Mouse (Mus musculus) C2C12 (cell line): ENCODE results near the gene Zfp609. TPM values are rescaled to one million over a fixed set of nuclear protein-coding genes. Genes with fewer than 3 reads are reported as not detected.

Experiments
- H3K27me3 ChIP-seq: one replicate; pipeline ENCODE4 v1.6.1; 2011; ENCODE audit not compliant: control insufficient read depth, insufficient read depth, insufficient read length
- H3K36me3 ChIP-seq: one replicate; pipeline ENCODE4 v1.6.1; 2011; ENCODE audit not compliant: control insufficient read depth, insufficient read depth
- H3K4me3 ChIP-seq: one replicate; pipeline ENCODE4 v1.5.1; 2011; ENCODE audit warnings: mild to moderate bottlenecking, control low read depth; ENCODE audit not compliant: poor library complexity, insufficient read depth, severe bottlenecking
- H3K79me2 ChIP-seq: one replicate; pipeline ENCODE4 v1.6.1; 2011; ENCODE audit not compliant: control insufficient read depth, insufficient read depth
- H3K79me3 ChIP-seq: one replicate; pipeline ENCODE4 v1.6.1; 2011; ENCODE audit warnings: low read depth, control low read depth
- H3ac ChIP-seq: one replicate; pipeline ENCODE3; 2011; ENCODE audit warnings: low read depth; ENCODE audit not compliant: control insufficient read depth, insufficient read length
- CEBPB ChIP-seq: IDR thresholded peaks from one replicate; pipeline ENCODE4 v1.6.1; 2011; ENCODE audit warnings: low read depth, mild to moderate bottlenecking, control low read depth, moderate library complexity
- CTCF ChIP-seq: IDR thresholded peaks from one replicate; pipeline ENCODE4 v1.5.1; 2011; ENCODE audit not compliant: control insufficient read depth, insufficient read depth, insufficient read length
- FOSL1 ChIP-seq: IDR thresholded peaks from one replicate; pipeline ENCODE4 v1.8.0; 2011; ENCODE audit warnings: mild to moderate bottlenecking, low read length; ENCODE audit not compliant: poor library complexity, insufficient read depth, severe bottlenecking
- MAX ChIP-seq: IDR thresholded peaks from one replicate; pipeline ENCODE4 v1.6.1; 2011; ENCODE audit warnings: mild to moderate bottlenecking, control low read depth
- MYOD1 ChIP-seq: IDR thresholded peaks from one replicate; pipeline ENCODE4 v1.6.1; 2011; ENCODE audit warnings: low read depth; ENCODE audit not compliant: control insufficient read depth, insufficient read length
- MYOG ChIP-seq: IDR thresholded peaks from one replicate; pipeline ENCODE4 v1.6.1; 2011; ENCODE audit not compliant: control insufficient read depth, insufficient read length; ENCODE audit errors: extremely low read depth
- USF1 ChIP-seq: IDR thresholded peaks from one replicate; pipeline ENCODE4 v1.6.1; 2011; ENCODE audit warnings: low read depth, mild to moderate bottlenecking, control low read depth, moderate library complexity
- polyA plus RNA-seq: library from polyadenylated mRNA; unstranded; fragments of >200 nt; fragmentation: generic; extraction: Trizol; gene quantifications from one replicate; pipeline ENCODE4 v1.2.1, GENCODE M21; 2012; ENCODE audit warnings: missing spikeins

Zfp609 gene
- polyA plus RNA-seq, 1 experiment: 8.4 TPM

GRCm38 (mm10) chr9:65831164-65831563 is 3.8 kb upstream of the Zfp609 start:
- Histone ChIP-seq H3K4me3 (no peak overlapping the region), H3K79me2 (peaks cover 14% of the 10 kb centered on the region), H3K79me3 (peaks cover 5% of the 10 kb centered on the region), H3ac (no peak overlapping the region), H3K27me3 (no peaks in the 10 kb centered on the region), H3K36me3 (peaks cover 13% of the 10 kb centered on the region)
- no peak for TF ChIP-seq MAX
- no peak for TF ChIP-seq CTCF

- no peaks in the 10 kb centered on the region for H3K27me3 ChIP-seq
- peaks cover 13% of the 10 kb centered on the region for H3K36me3 ChIP-seq
- H3K79me2 ChIP-seq: peaks cover 23% of the 10 kb centered on the region
- TF ChIP-seq MYOD1 (no peak), MAX (no peak)
- H3K4me3 ChIP-seq: no peak overlapping the region
- H3ac ChIP-seq: no peak overlapping the region
- H3K79me3 ChIP-seq: peaks cover 15% of the 10 kb centered on the region
Observed at GRCm38 (mm10) chr9:65830255-65830654, 2.9 kb upstream of the Zfp609 start.

GRCm38 (mm10) chr9:65829410-65829809 is 2.0 kb upstream of the Zfp609 start:
- TF ChIP-seq MYOD1 (no peak), MYOG (no peak), USF1 (no peak)
- Histone ChIP-seq H3K79me3 (peaks cover 23% of the 10 kb centered on the region), H3K27me3 (no peaks in the 10 kb centered on the region), H3K36me3 (peaks cover 13% of the 10 kb centered on the region), H3K4me3 (no peak overlapping the region), H3ac (no peak overlapping the region), H3K79me2 (peaks cover 32% of the 10 kb centered on the region)

GRCm38 (mm10) chr9:65828511-65828910 is 1.1 kb upstream of the Zfp609 start:
- no peaks in the 10 kb centered on the region for H3K27me3 ChIP-seq
- peaks cover 13% of the 10 kb centered on the region for H3K36me3 ChIP-seq
- no peak overlapping the region for H3K4me3 ChIP-seq
- peaks cover 32% of the 10 kb centered on the region for H3K79me3 ChIP-seq
- TF ChIP-seq USF1 (peak; percentile 68), CEBPB (no peak)
- H3K79me2 ChIP-seq: peaks cover 41% of the 10 kb centered on the region
- no peak overlapping the region for H3ac ChIP-seq

GRCm38 (mm10) chr9:65828016-65828403 is 646 bp upstream of the Zfp609 start:
- TF ChIP-seq CEBPB: no peak
- TF ChIP-seq FOSL1: no peak
- no peak for TF ChIP-seq MAX
- no peak for TF ChIP-seq CTCF
- no peak for TF ChIP-seq MYOD1
- TF ChIP-seq MYOG: no peak
- no peak for TF ChIP-seq USF1
- H3K4me3 ChIP-seq: peak overlapping the region; percentile 74
- H3K79me3 ChIP-seq: peaks cover 36% of the 10 kb centered on the region
- H3K79me2 ChIP-seq: peaks cover 45% of the 10 kb centered on the region
- peaks cover 13% of the 10 kb centered on the region for H3K36me3 ChIP-seq
- H3K27me3 ChIP-seq: no peaks in the 10 kb centered on the region
- H3ac ChIP-seq: peak overlapping the region; percentile 4

- TF ChIP-seq CTCF: no peak
- no peak for TF ChIP-seq MYOD1
- no peak for TF ChIP-seq MYOG
- TF ChIP-seq FOSL1: no peak
- no peak for TF ChIP-seq CEBPB
- no peak for TF ChIP-seq MAX
- TF ChIP-seq USF1: no peak
- Histone ChIP-seq H3K36me3 (peaks cover 5% of the 10 kb centered on the region), H3K79me3 (peaks cover 47% of the 10 kb centered on the region), H3K27me3 (no peaks in the 10 kb centered on the region), H3K4me3 (peak overlapping the region; percentile 74), H3K79me2 (peaks cover 57% of the 10 kb centered on the region), H3ac (peak overlapping the region; percentile 64)
Observed at GRCm38 (mm10) chr9:65826588-65827343, 598 bp downstream of the Zfp609 start.
